Mouse (Mus musculus) myocyte (in vitro differentiated cells): ENCODE measurements around the gene Asb3. TPM values are rescaled to one million over a fixed set of nuclear protein-coding genes. Genes with fewer than 3 reads are reported as not detected.

Experiments used
- H3K27me3 ChIP-seq: one replicate; pipeline ENCODE4 v1.6.1; 2011; ENCODE audit not compliant: control insufficient read depth, insufficient read depth, insufficient read length
- H3K36me3 ChIP-seq: one replicate; pipeline ENCODE4 v1.6.1; 2011; ENCODE audit not compliant: control insufficient read depth, insufficient read depth
- H3K4me2 ChIP-seq: one replicate; pipeline ENCODE4 v1.6.1; 2011; ENCODE audit warnings: low read depth, control low read depth
- H3K4me3 ChIP-seq: one replicate; pipeline ENCODE4 v1.5.1; 2011; ENCODE audit warnings: mild to moderate bottlenecking, control low read depth, moderate library complexity
- H3K79me2 ChIP-seq: one replicate; pipeline ENCODE4 v1.6.1; 2011; ENCODE audit not compliant: control insufficient read depth, insufficient read depth
- H3ac ChIP-seq: one replicate; pipeline ENCODE4 v1.6.1; 2011; ENCODE audit not compliant: control insufficient read depth, insufficient read length
- CEBPB ChIP-seq: IDR thresholded peaks from 2 replicates; pipeline ENCODE4 v1.6.1; 2011; ENCODE audit warnings: mild to moderate bottlenecking, moderate library complexity; ENCODE audit not compliant: poor library complexity, insufficient read depth, severe bottlenecking
- E2F4 ChIP-seq: IDR thresholded peaks from one replicate; pipeline ENCODE4 v1.6.1; 2011; ENCODE audit warnings: mild to moderate bottlenecking, control low read depth, moderate library complexity; ENCODE audit not compliant: insufficient read depth
- MAX ChIP-seq: IDR thresholded peaks from one replicate; pipeline ENCODE4 v1.6.1; 2011; ENCODE audit warnings: low read depth, mild to moderate bottlenecking, control low read depth
- MYOD1 ChIP-seq, 3 experiments: IDR thresholded peaks; one replicate each; pipeline ENCODE4 v1.6.1; 2011; ENCODE audit warnings: control low read depth in 2 of 3, low read depth in 2 of 3, mild to moderate bottlenecking in 2 of 3, moderate library complexity in 1 of 3; ENCODE audit not compliant: insufficient read length in 2 of 3, control insufficient read depth in 1 of 3
- MYOG ChIP-seq, 3 experiments: IDR thresholded peaks; one replicate each; pipeline ENCODE4 v1.6.1; 2011; ENCODE audit warnings: control low read depth in 2 of 3, low read depth in 2 of 3, mild to moderate bottlenecking in 2 of 3; ENCODE audit not compliant: insufficient read length in 2 of 3, control insufficient read depth in 1 of 3, insufficient read depth in 1 of 3
- POLR2A ChIP-seq: IDR thresholded peaks from one replicate; pipeline ENCODE4 v1.6.1; 2011; ENCODE audit warnings: low read depth, mild to moderate bottlenecking, control low read depth, moderate library complexity; ENCODE audit not compliant: insufficient read length
- POLR2AphosphoS2 ChIP-seq: IDR thresholded peaks from one replicate; pipeline ENCODE4 v1.6.1; 2011; ENCODE audit warnings: low read depth, control low read depth; ENCODE audit not compliant: insufficient read length
- REST ChIP-seq: IDR thresholded peaks from one replicate; pipeline ENCODE4 v1.6.1; 2011; ENCODE audit warnings: mild to moderate bottlenecking, control low read depth, moderate library complexity; ENCODE audit not compliant: insufficient read depth, insufficient read length
- SRF ChIP-seq: IDR thresholded peaks from one replicate; pipeline ENCODE4 v1.6.1; 2011; ENCODE audit warnings: low read depth; ENCODE audit not compliant: control insufficient read depth, insufficient read length
- TCF12 ChIP-seq: IDR thresholded peaks from one replicate; pipeline ENCODE4 v1.6.1; 2011; ENCODE audit warnings: mild to moderate bottlenecking, control low read depth; ENCODE audit not compliant: poor library complexity, insufficient read depth, severe bottlenecking
- TCF3 ChIP-seq: IDR thresholded peaks from one replicate; pipeline ENCODE4 v1.6.1; 2011; ENCODE audit warnings: low read depth, control low read depth; ENCODE audit not compliant: insufficient read length
- USF1 ChIP-seq: IDR thresholded peaks from one replicate; pipeline ENCODE4 v1.6.1; 2011; ENCODE audit warnings: low read depth, mild to moderate bottlenecking, control low read depth, moderate library complexity
- polyA plus RNA-seq: library from polyadenylated mRNA; unstranded; fragments of >200 nt; fragmentation: generic; extraction: Trizol; gene quantifications from one replicate; pipeline ENCODE4 v1.2.1, GENCODE M21; 2012; ENCODE audit warnings: missing spikeins

The Asb3 gene
- polyA plus RNA-seq, 1 experiment: 8.2 TPM

- TF ChIP-seq MYOD1 (IDR thresholded peaks at IDR 0.05; ENCODE audit: control insufficient read depth in 1 of 3, insufficient read length in 2 of 3, low read depth in 2 of 3) (no peak), MAX (no peak), POLR2A (no peak), SRF (no peak), TCF12 (no peak), REST (no peak), E2F4 (no peak), POLR2AphosphoS2 (no peak), USF1 (no peak), TCF3 (no peak), CEBPB (no peak), MYOG (IDR thresholded peaks at IDR 0.05; ENCODE audit: control insufficient read depth in 1 of 3, insufficient read depth in 1 of 3, insufficient read length in 2 of 3, low read depth in 2 of 3) (no peak)
- H3ac ChIP-seq: no peak overlapping the region
- H3K4me3 ChIP-seq: no peak overlapping the region
- no peaks in the 10 kb centered on the region for H3K27me3 ChIP-seq
- H3K79me2 ChIP-seq: no peaks in the 10 kb centered on the region
- no peak overlapping the region for H3K4me2 ChIP-seq
- peaks cover 34% of the 10 kb centered on the region for H3K36me3 ChIP-seq
Observed at GRCm38 (mm10) chr11:30928079-30928478, 42.9 kb downstream of the Asb3 start.

GRCm38 (mm10) chr11:30928498-30928897 lies 43.3 kb downstream of the Asb3 start:
- Histone ChIP-seq H3K79me2 (no peaks in the 10 kb centered on the region), H3ac (no peak overlapping the region), H3K4me3 (no peak overlapping the region), H3K36me3 (peaks cover 30% of the 10 kb centered on the region), H3K4me2 (no peak overlapping the region), H3K27me3 (no peaks in the 10 kb centered on the region)
- TF ChIP-seq USF1: no peak
- TF ChIP-seq E2F4: no peak
- no peak for TF ChIP-seq SRF
- no peak for TF ChIP-seq MAX
- TF ChIP-seq MYOG (IDR thresholded peaks at IDR 0.05; ENCODE audit: control insufficient read depth in 1 of 3, insufficient read depth in 1 of 3, insufficient read length in 2 of 3, low read depth in 2 of 3): no peak
- no peak for TF ChIP-seq CEBPB
- TF ChIP-seq TCF12: no peak
- no peak for TF ChIP-seq POLR2AphosphoS2
- no peak for TF ChIP-seq TCF3

GRCm38 (mm10) chr11:30943522-30943921 lies 58.3 kb downstream of the Asb3 start:
- peaks cover 75% of the 10 kb centered on the region for H3K36me3 ChIP-seq
- no peak overlapping the region for H3ac ChIP-seq
- no peak for TF ChIP-seq MAX
- no peak for TF ChIP-seq REST
- TF ChIP-seq USF1: no peak
- no peak for TF ChIP-seq POLR2AphosphoS2
- no peak for TF ChIP-seq POLR2A
- TF ChIP-seq SRF: no peak
- TF ChIP-seq MYOD1 (IDR thresholded peaks at IDR 0.05; ENCODE audit: control insufficient read depth in 1 of 3, insufficient read length in 2 of 3, low read depth in 2 of 3): no peak
- TF ChIP-seq TCF3: no peak
- no peak for TF ChIP-seq CEBPB
- no peak for TF ChIP-seq MYOG (IDR thresholded peaks at IDR 0.05; ENCODE audit: control insufficient read depth in 1 of 3, insufficient read depth in 1 of 3, insufficient read length in 2 of 3, low read depth in 2 of 3)
- no peak for TF ChIP-seq E2F4
- no peak for TF ChIP-seq TCF12
- H3K4me3 ChIP-seq: no peak overlapping the region
- no peak overlapping the region for H3K4me2 ChIP-seq
- H3K79me2 ChIP-seq: no peaks in the 10 kb centered on the region
- H3K27me3 ChIP-seq: no peaks in the 10 kb centered on the region

- no peak overlapping the region for H3ac ChIP-seq
- peaks cover 12% of the 10 kb centered on the region for H3K79me2 ChIP-seq
- peak overlapping the region; percentile 80 for H3K4me3 ChIP-seq
- peaks cover 27% of the 10 kb centered on the region for H3K36me3 ChIP-seq
- H3K27me3 ChIP-seq: no peaks in the 10 kb centered on the region
- H3K4me2 ChIP-seq: peak overlapping the region; percentile 79
- TF ChIP-seq MAX: no peak
- no peak for TF ChIP-seq POLR2A
- TF ChIP-seq MYOG (IDR thresholded peaks at IDR 0.05; ENCODE audit: control insufficient read depth in 1 of 3, insufficient read depth in 1 of 3, insufficient read length in 2 of 3, low read depth in 2 of 3): no peak
- no peak for TF ChIP-seq E2F4
- TF ChIP-seq MYOD1 (IDR thresholded peaks at IDR 0.05; ENCODE audit: control insufficient read depth in 1 of 3, insufficient read length in 2 of 3, low read depth in 2 of 3): no peak
- no peak for TF ChIP-seq POLR2AphosphoS2
- no peak for TF ChIP-seq SRF
- TF ChIP-seq REST: no peak
- no peak for TF ChIP-seq TCF3
- no peak for TF ChIP-seq TCF12
- no peak for TF ChIP-seq CEBPB
- no peak for TF ChIP-seq USF1
Observed at GRCm38 (mm10) chr11:30952829-30953228, 67.6 kb downstream of the Asb3 start.

GRCm38 (mm10) chr11:30953469-30954154 lies 68.4 kb downstream of the Asb3 start:
- H3K27me3 ChIP-seq: no peaks in the 10 kb centered on the region
- TF ChIP-seq SRF: no peak
- no peak for TF ChIP-seq POLR2AphosphoS2
- no peak for TF ChIP-seq MYOD1 (IDR thresholded peaks at IDR 0.05; ENCODE audit: control insufficient read depth in 1 of 3, insufficient read length in 2 of 3, low read depth in 2 of 3)
- TF ChIP-seq USF1: no peak
- TF ChIP-seq REST: no peak
- no peak for TF ChIP-seq E2F4
- TF ChIP-seq TCF3: no peak
- no peak for TF ChIP-seq TCF12
- TF ChIP-seq CEBPB: no peak
- TF ChIP-seq MAX: no peak
- no peak for TF ChIP-seq POLR2A
- no peak for TF ChIP-seq MYOG (IDR thresholded peaks at IDR 0.05; ENCODE audit: control insufficient read depth in 1 of 3, insufficient read depth in 1 of 3, insufficient read length in 2 of 3, low read depth in 2 of 3)
- H3K4me2 ChIP-seq: peak overlapping the region; percentile 79
- peak overlapping the region; percentile 80 for H3K4me3 ChIP-seq
- peaks cover 12% of the 10 kb centered on the region for H3K79me2 ChIP-seq
- H3ac ChIP-seq: peak overlapping the region; percentile 31
- H3K36me3 ChIP-seq: peaks cover 20% of the 10 kb centered on the region
